Mouse (Mus musculus): ENCODE results near the gene Olfr781. TPM values are rescaled to one million over a fixed set of nuclear protein-coding genes. Genes with fewer than 3 reads are reported as not detected.
"Not testable (repeated sequence)": the region's sequence is repeated elsewhere in the genome, so short reads cannot be mapped to it uniquely, and the experiment has no call there.

Olfr781 gene
- polyA plus RNA-seq, 2 experiments: not detected

- ATAC-seq (ENCODE audit: low FRiP score, low read depth) (no peak), DNase-seq (ENCODE audit: low spot score) (no peak)
- H3K4me1 ChIP-seq (ENCODE audit: control insufficient read depth, insufficient read depth, low read length): no peaks in the 10 kb centered on the region
- no peak overlapping the region for H3K4me2 ChIP-seq (replicated peaks; ENCODE audit: low read depth, low read length, severe bottlenecking)
- 64% methylated on average over 5 of the region's 5 CpGs for WGBS
- no peak overlapping the region for H3K4me3 ChIP-seq (replicated peaks; ENCODE audit: low read length)
- no peaks in the 10 kb centered on the region for H3K9me3 ChIP-seq (ENCODE audit: control insufficient read depth, low read length)
- no peaks in the 10 kb centered on the region for H3K36me3 ChIP-seq (ENCODE audit: control insufficient read depth, insufficient read depth, low read length)
- no peak overlapping the region for H3K9ac ChIP-seq (ENCODE audit: low read depth, low read length, severe bottlenecking)
- TF ChIP-seq POLR2A (IDR thresholded peaks at IDR 0.05; ENCODE audit: borderline replicate concordance, extremely low read depth, insufficient read depth, insufficient read length): no peak
- H3K27me3 ChIP-seq (ENCODE audit: control insufficient read depth, insufficient read depth, low read length): no peaks in the 10 kb centered on the region
- no peak overlapping the region for H3K27ac ChIP-seq (replicated peaks; ENCODE audit: low read depth, low read length)
Observed at GRCm38 (mm10) chr10:129357307-129357706, 28.7 kb downstream of the Olfr781 start.

GRCm38 (mm10) chr10:129374051-129374450 is 45.4 kb downstream of the Olfr781 start:
- H3K4me1 ChIP-seq (ENCODE audit: control insufficient read depth, insufficient read depth, low read length); H3K9ac ChIP-seq (ENCODE audit: low read depth, low read length, severe bottlenecking); H3K4me2 ChIP-seq (replicated peaks; ENCODE audit: low read depth, low read length, severe bottlenecking); H3K27me3 ChIP-seq (ENCODE audit: control insufficient read depth, insufficient read depth, low read length); DNase-seq (ENCODE audit: low spot score); H3K9me3 ChIP-seq (ENCODE audit: control insufficient read depth, low read length); ATAC-seq (ENCODE audit: low FRiP score, low read depth); H3K36me3 ChIP-seq (ENCODE audit: control insufficient read depth, insufficient read depth, low read length); H3K27ac ChIP-seq (replicated peaks; ENCODE audit: low read depth, low read length); H3K4me3 ChIP-seq (replicated peaks; ENCODE audit: low read length): not testable (repeated sequence)
- 95% methylated on average over 5 of the region's 5 CpGs for WGBS

Other genes with a start within 250 kb of the Olfr781 start
- 0.01 TPM in 1 of 2 replicates, not detected in the other for gene Olfr767, start 245.9 kb upstream of the Olfr781 start, polyA plus RNA-seq (2012; rRNA removed)
- gene Olfr767, start 245.9 kb upstream of the Olfr781 start, polyA plus RNA-seq (2014; fragmentation: Nextera tagmentation; extraction: Ambion mirVana): not detected in 2 replicates
- gene Olfr768, start 229.5 kb upstream of the Olfr781 start, polyA plus RNA-seq (2012; rRNA removed): not detected in 2 replicates
- gene Olfr768, start 229.5 kb upstream of the Olfr781 start, polyA plus RNA-seq (2014; fragmentation: Nextera tagmentation; extraction: Ambion mirVana): 0.04 TPM in 1 of 2 replicates, not detected in the other
- 0.01 TPM in 1 of 2 replicates, not detected in the other for gene Olfr769, start 211.0 kb upstream of the Olfr781 start, polyA plus RNA-seq (2012; rRNA removed)
- not detected in 2 replicates for gene Olfr769, start 211.0 kb upstream of the Olfr781 start, polyA plus RNA-seq (2014; fragmentation: Nextera tagmentation; extraction: Ambion mirVana)
- not detected in 2 replicates for gene Olfr770, start 189.9 kb upstream of the Olfr781 start, polyA plus RNA-seq (2012; rRNA removed)
- not detected in 2 replicates for gene Olfr770, start 189.9 kb upstream of the Olfr781 start, polyA plus RNA-seq (2014; fragmentation: Nextera tagmentation; extraction: Ambion mirVana)
- gene Olfr771, start 164.1 kb upstream of the Olfr781 start, polyA plus RNA-seq (2012; rRNA removed): not detected in 2 replicates
- not detected in 2 replicates for gene Olfr771, start 164.1 kb upstream of the Olfr781 start, polyA plus RNA-seq (2014; fragmentation: Nextera tagmentation; extraction: Ambion mirVana)
- not detected in 2 replicates for gene Olfr772, start 150.9 kb upstream of the Olfr781 start, polyA plus RNA-seq (2012; rRNA removed)
- gene Olfr772, start 150.9 kb upstream of the Olfr781 start, polyA plus RNA-seq (2014; fragmentation: Nextera tagmentation; extraction: Ambion mirVana): not detected in 2 replicates
- not detected in 2 replicates for gene Olfr773, start 141.4 kb upstream of the Olfr781 start, polyA plus RNA-seq (2012; rRNA removed)
- not detected in 2 replicates for gene Olfr773, start 141.4 kb upstream of the Olfr781 start, polyA plus RNA-seq (2014; fragmentation: Nextera tagmentation; extraction: Ambion mirVana)
- not detected in 2 replicates for gene Olfr774, start 92.7 kb upstream of the Olfr781 start, polyA plus RNA-seq (2012; rRNA removed)
- not detected in 2 replicates for gene Olfr774, start 92.7 kb upstream of the Olfr781 start, polyA plus RNA-seq (2014; fragmentation: Nextera tagmentation; extraction: Ambion mirVana)
- gene Olfr775, start 80.4 kb upstream of the Olfr781 start, polyA plus RNA-seq (2012; rRNA removed): not detected in 2 replicates
- not detected in 2 replicates for gene Olfr775, start 80.4 kb upstream of the Olfr781 start, polyA plus RNA-seq (2014; fragmentation: Nextera tagmentation; extraction: Ambion mirVana)
- gene Olfr776, start 69.7 kb upstream of the Olfr781 start, polyA plus RNA-seq (2012; rRNA removed): not detected in 2 replicates
- gene Olfr776, start 69.7 kb upstream of the Olfr781 start, polyA plus RNA-seq (2014; fragmentation: Nextera tagmentation; extraction: Ambion mirVana): not detected in 2 replicates
- not detected in 2 replicates for gene Olfr777, start 57.4 kb upstream of the Olfr781 start, polyA plus RNA-seq (2012; rRNA removed)
- gene Olfr777, start 57.4 kb upstream of the Olfr781 start, polyA plus RNA-seq (2014; fragmentation: Nextera tagmentation; extraction: Ambion mirVana): not detected in 2 replicates
- gene Olfr780, start 10.7 kb upstream of the Olfr781 start, polyA plus RNA-seq (2012; rRNA removed): not detected in 2 replicates
- gene Olfr780, start 10.7 kb upstream of the Olfr781 start, polyA plus RNA-seq (2014; fragmentation: Nextera tagmentation; extraction: Ambion mirVana): not detected in 2 replicates
- gene Olfr782, start 20.0 kb downstream of the Olfr781 start, polyA plus RNA-seq (2012; rRNA removed): not detected in 2 replicates
- gene Olfr782, start 20.0 kb downstream of the Olfr781 start, polyA plus RNA-seq (2014; fragmentation: Nextera tagmentation; extraction: Ambion mirVana): not detected in 2 replicates
- 0.04 TPM in 1 of 2 replicates, not detected in the other for gene Olfr784, start 55.2 kb downstream of the Olfr781 start, polyA plus RNA-seq (2012; rRNA removed)
- 0.12 and 0.15 TPM in 2 replicates for gene Olfr784, start 55.2 kb downstream of the Olfr781 start, polyA plus RNA-seq (2014; fragmentation: Nextera tagmentation; extraction: Ambion mirVana)
- not detected in 2 replicates for gene Olfr785, start 76.6 kb downstream of the Olfr781 start, polyA plus RNA-seq (2012; rRNA removed)
- not detected in 2 replicates for gene Olfr785, start 76.6 kb downstream of the Olfr781 start, polyA plus RNA-seq (2014; fragmentation: Nextera tagmentation; extraction: Ambion mirVana)
- gene Olfr786, start 98.5 kb downstream of the Olfr781 start, polyA plus RNA-seq (2012; rRNA removed): not detected in 2 replicates
- not detected in 2 replicates for gene Olfr786, start 98.5 kb downstream of the Olfr781 start, polyA plus RNA-seq (2014; fragmentation: Nextera tagmentation; extraction: Ambion mirVana)
- gene Olfr787, start 133.0 kb downstream of the Olfr781 start, polyA plus RNA-seq (2012; rRNA removed): not detected in 2 replicates
- gene Olfr787, start 133.0 kb downstream of the Olfr781 start, polyA plus RNA-seq (2014; fragmentation: Nextera tagmentation; extraction: Ambion mirVana): not detected in 2 replicates
- not detected in 2 replicates for gene Olfr788, start 142.1 kb downstream of the Olfr781 start, polyA plus RNA-seq (2012; rRNA removed)
- not detected in 2 replicates for gene Olfr788, start 142.1 kb downstream of the Olfr781 start, polyA plus RNA-seq (2014; fragmentation: Nextera tagmentation; extraction: Ambion mirVana)
- gene Olfr789, start 155.9 kb downstream of the Olfr781 start, polyA plus RNA-seq (2012; rRNA removed): not detected in 2 replicates
- gene Olfr789, start 155.9 kb downstream of the Olfr781 start, polyA plus RNA-seq (2014; fragmentation: Nextera tagmentation; extraction: Ambion mirVana): not detected in 2 replicates
- gene Olfr790, start 169.6 kb downstream of the Olfr781 start, polyA plus RNA-seq (2012; rRNA removed): not detected in 2 replicates
- not detected in 2 replicates for gene Olfr790, start 169.6 kb downstream of the Olfr781 start, polyA plus RNA-seq (2014; fragmentation: Nextera tagmentation; extraction: Ambion mirVana)
- not detected in 2 replicates for gene Olfr791, start 192.9 kb downstream of the Olfr781 start, polyA plus RNA-seq (2012; rRNA removed)
- not detected in 2 replicates for gene Olfr791, start 192.9 kb downstream of the Olfr781 start, polyA plus RNA-seq (2014; fragmentation: Nextera tagmentation; extraction: Ambion mirVana)
- gene Olfr792, start 210.3 kb downstream of the Olfr781 start, polyA plus RNA-seq (2012; rRNA removed): not detected in 2 replicates
- not detected in 2 replicates for gene Olfr792, start 210.3 kb downstream of the Olfr781 start, polyA plus RNA-seq (2014; fragmentation: Nextera tagmentation; extraction: Ambion mirVana)
- not detected in 2 replicates for gene Olfr794, start 238.8 kb downstream of the Olfr781 start, polyA plus RNA-seq (2012; rRNA removed)
- gene Olfr794, start 238.8 kb downstream of the Olfr781 start, polyA plus RNA-seq (2014; fragmentation: Nextera tagmentation; extraction: Ambion mirVana): not detected in 2 replicates

Data from limb, embryonic 14.5 days (tissue).